Mouse (Mus musculus) limb, embryonic 12.5 days (tissue): ENCODE results near the gene Timp2. TPM values are rescaled to one million over a fixed set of nuclear protein-coding genes. Genes with fewer than 3 reads are reported as not detected.
A peak's percentile ranks its signal among the peaks of the same experiment; 100 is the strongest.

ENCODE experiments used
- ATAC-seq: fragments of 200-750 bp; cut with Nextera tagmentation; 2 replicates; pipeline ENCODE4 v1.8.0; 2017; ENCODE audit warnings: low read depth, moderate TSS enrichment; ENCODE audit not compliant: insufficient number of reproducible peaks, insufficient read depth, low FRiP score, low TSS enrichment
- H3K27ac ChIP-seq: fragments of 300-500 bp; sonication (generic); 2 replicates; pipeline ENCODE4 v1.5.1; 2016; ENCODE audit warnings: mild to moderate bottlenecking, moderate library complexity
- H3K27me3 ChIP-seq: fragments of 300-500 bp; sonication (generic); 2 replicates; pipeline ENCODE4 v1.6.1; 2016; ENCODE audit warnings: mild to moderate bottlenecking, moderate library complexity
- H3K36me3 ChIP-seq: fragments of 300-500 bp; sonication (generic); 2 replicates; pipeline ENCODE4 v1.6.1; 2016; ENCODE audit warnings: mild to moderate bottlenecking, moderate library complexity
- H3K4me1 ChIP-seq: fragments of 300-500 bp; sonication (generic); replicated peaks from 2 replicates; pipeline ENCODE4 v1.6.1; 2016
- H3K4me2 ChIP-seq: fragments of 300-500 bp; sonication (generic); 2 replicates; pipeline ENCODE4 v1.6.1; 2016; ENCODE audit warnings: mild to moderate bottlenecking, moderate library complexity
- H3K4me3 ChIP-seq: fragments of 300-500 bp; sonication (generic); replicated peaks from 2 replicates; pipeline ENCODE4 v1.5.1; 2016; ENCODE audit warnings: mild to moderate bottlenecking
- H3K9ac ChIP-seq: fragments of 300-500 bp; sonication (generic); replicated peaks from 2 replicates; pipeline ENCODE4 v1.6.1; 2016; ENCODE audit warnings: mild to moderate bottlenecking, moderate library complexity
- H3K9me3 ChIP-seq: fragments of 300-500 bp; sonication (generic); 2 replicates; pipeline ENCODE4 v1.6.1; 2016; ENCODE audit warnings: mild to moderate bottlenecking, moderate library complexity
- WGBS: fragments of 180-500 bp; shearing (Covaris S2); methylation state at CpG from one replicate; pipeline ENCODE4 v1.1.7; 2016; 5-methylcytosine and 5-hydroxymethylcytosine counted together
- polyA plus RNA-seq: library from polyadenylated mRNA; unstranded; fragments of >200 nt; fragmentation: Nextera tagmentation; extraction: Ambion mirVana; gene quantifications from 2 replicates; pipeline ENCODE4 v1.2.1, GENCODE M21; 2016

Gene Timp2
- polyA plus RNA-seq, result 77.6 and 91.3 TPM in 2 replicates

DNA sequence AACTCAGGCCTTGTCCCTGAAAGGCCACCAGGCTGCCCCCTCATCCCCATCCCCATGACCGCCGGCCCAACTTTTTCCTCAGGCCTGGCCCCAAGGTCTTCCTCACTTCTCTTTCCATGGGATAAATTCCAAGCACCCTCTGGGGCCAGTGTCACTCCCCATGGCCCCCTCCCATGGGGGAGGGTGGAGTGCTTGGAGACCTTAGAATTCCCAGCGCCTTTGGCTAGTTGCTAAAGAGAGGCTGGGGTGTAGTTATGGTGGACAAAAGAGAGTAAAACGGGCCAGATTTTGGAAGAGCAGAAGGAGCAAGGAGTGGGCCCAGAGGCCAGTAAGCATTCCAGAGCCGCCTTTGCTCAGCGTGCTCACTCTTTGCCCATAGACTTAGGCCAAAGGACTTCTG lies at the start of gene Timp2:
Timp2 (minus strand) TSS at position 101 of the 400 bp plus-strand sequence.
- Histone ChIP-seq H3K9ac (peak within 1 kb of the TSS; percentile 98), H3K4me1 (peaks cover 42% of the 10 kb centered on the region), H3K9me3 (no peaks in the 10 kb centered on the region), H3K27me3 (no peaks in the 10 kb centered on the region; the same call in 1 of the 2 replicates), H3K27ac (peak within 1 kb of the TSS; percentile 95), H3K4me3 (peak within 1 kb of the TSS; percentile 88), H3K4me2 (peak within 1 kb of the TSS; percentile 85), H3K36me3 (peaks cover 17% of the 10 kb centered on the region)
- WGBS, result 35% methylated on average over 6 of the region's 6 CpGs
- no peak for ATAC-seq

DNA sequence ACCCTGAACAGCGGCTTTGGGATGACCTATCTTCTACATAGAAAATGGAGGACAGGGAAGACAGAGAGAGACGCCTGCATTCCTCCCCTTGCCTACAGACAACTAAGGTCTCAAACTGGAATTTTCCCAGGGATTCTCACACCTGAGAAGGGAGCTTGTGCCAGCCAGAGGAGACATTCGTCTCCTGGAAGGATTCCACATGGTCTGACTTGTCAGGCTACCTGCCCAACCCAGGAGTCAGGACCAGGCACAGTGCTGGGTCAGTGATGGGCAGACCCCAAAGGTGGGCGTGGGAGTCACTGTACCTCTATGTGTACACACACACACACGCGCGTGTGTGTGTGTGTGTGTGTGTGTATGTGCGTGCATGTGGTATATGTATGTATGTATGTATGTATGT lies 49.8 kb upstream of the Timp2 start:
- Histone ChIP-seq H3K4me3 (no peak overlapping the region), H3K27ac (no peak overlapping the region), H3K4me1 (peaks cover 20% of the 10 kb centered on the region), H3K27me3 (no peaks in the 10 kb centered on the region), H3K4me2 (no peak overlapping the region), H3K9ac (no peak overlapping the region), H3K9me3 (no peaks in the 10 kb centered on the region), H3K36me3 (peaks cover 55% of the 10 kb centered on the region)
- no peak for ATAC-seq
- WGBS, result 93% methylated on average over 8 of the region's 8 CpGs

DNA sequence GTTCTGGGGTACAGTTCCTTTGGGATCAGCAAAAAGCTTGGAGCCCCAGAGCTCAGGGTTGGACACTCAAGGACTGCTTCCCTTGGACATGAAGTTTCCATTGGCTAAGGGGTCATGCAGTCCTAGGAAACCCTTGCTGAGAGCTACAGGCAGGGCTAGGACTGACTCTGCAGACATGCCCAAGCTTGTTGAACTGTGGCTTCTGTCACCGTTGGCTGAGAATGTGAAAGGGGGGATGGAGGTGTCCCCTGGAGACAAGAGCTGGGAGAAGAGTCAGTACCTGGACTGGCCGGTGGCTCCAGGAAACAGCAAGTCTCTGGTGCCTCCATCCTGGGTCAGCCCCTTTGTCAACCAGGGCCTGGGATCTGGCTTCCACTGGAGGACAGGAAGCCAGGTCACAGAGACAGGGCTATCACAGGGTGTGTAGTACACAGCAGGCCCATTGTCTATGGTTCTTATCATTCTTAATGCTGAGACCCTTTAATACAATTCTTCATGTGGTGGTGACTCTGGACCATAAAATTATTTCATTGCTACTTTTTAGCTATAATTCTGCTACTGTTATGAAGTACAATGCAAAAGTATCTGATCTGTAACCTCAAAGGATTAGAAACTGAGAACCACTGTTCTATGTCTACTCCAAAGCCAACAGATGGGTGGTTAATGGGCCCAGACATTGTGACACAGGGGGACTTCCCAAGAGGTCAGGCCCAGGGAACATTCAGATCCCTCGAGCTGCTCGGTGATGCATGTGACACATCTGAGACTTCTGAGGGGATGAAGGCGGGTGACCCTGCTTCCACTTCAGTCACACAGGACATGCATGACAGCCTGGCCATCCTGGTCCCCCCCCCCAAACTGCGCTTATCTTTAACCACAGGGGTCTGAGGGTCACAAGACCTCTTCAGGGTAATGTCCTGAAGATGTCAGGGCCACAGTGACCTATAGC lies 48.7 kb upstream of the Timp2 start:
- WGBS, result 79% methylated on average over 6 of the region's 6 CpGs
- no peak overlapping the region for H3K27ac ChIP-seq
- H3K4me3 ChIP-seq, result no peak overlapping the region
- H3K4me2 ChIP-seq, result no peak overlapping the region
- H3K27me3 ChIP-seq, result no peaks in the 10 kb centered on the region
- no peak overlapping the region for H3K9ac ChIP-seq
- ATAC-seq, result no peak
- peaks cover 28% of the 10 kb centered on the region for H3K4me1 ChIP-seq
- H3K9me3 ChIP-seq, result no peaks in the 10 kb centered on the region
- H3K36me3 ChIP-seq, result peaks cover 44% of the 10 kb centered on the region

DNA sequence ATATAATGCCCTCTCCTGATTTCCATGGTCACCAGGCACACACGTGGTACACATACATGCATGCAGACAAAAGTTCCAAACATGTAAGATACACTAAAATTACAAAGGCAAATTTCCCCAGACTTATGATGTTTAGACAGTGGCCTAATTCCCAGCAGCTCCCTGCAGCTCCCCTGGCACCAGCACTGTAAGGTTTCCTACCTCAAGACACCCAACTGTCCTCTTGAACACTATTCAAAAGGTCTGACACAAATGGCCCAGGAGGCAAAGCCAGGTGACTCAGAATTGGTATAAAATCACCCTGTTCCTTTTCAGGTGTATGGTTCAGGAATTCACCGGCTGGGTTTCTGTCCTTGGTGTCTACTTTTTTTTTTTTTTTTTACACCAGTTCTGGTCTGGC lies 47.6 kb upstream of the Timp2 start:
- WGBS, result 91% methylated on average over 2 of the region's 2 CpGs

DNA sequence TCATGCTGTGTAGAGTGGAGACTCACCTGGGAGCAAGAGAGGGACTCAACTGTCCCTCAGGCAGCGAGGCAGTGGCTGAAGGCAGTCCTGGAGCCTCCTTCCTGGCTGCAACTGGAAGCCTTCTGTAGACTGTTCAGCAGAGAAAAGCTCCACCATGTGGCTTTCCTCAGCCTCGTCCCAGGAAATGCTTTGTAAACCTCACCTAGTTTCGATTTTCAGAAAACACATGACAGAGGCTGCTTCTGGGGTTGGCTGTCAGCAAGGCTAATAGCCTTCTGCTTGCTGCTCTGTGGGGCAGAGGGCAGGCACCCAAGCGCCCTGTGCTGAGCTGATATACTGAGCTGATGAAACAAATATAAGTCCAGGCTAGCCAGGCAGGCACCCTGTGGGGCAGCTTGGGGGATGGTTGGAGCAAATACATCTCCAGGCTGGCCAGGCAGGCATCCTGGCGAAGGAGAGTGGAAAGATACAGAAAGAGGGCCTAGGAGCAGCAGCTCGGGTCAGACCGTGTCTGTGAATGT lies 46.3 kb upstream of the Timp2 start, which contains the start of gene Lgals3bp:
Lgals3bp (minus strand) TSS at position 333 of the 521 bp plus-strand sequence.
- peak within 1 kb of the TSS; percentile 23; the same call in 1 of the 2 replicates for H3K9ac ChIP-seq
- peaks cover 33% of the 10 kb centered on the region for H3K4me1 ChIP-seq
- H3K9me3 ChIP-seq, result no peaks in the 10 kb centered on the region
- H3K27ac ChIP-seq, result peak within 1 kb of the TSS; percentile 87
- peak within 1 kb of the TSS; percentile 8; the same call in 1 of the 2 replicates for H3K4me2 ChIP-seq
- no peaks in the 10 kb centered on the region for H3K27me3 ChIP-seq
- H3K4me3 ChIP-seq, result no peak within 1 kb of the TSS
- WGBS, result 38% methylated on average over 7 of the region's 7 CpGs
- ATAC-seq, result 0 out of 2 replicates have a peak, but pooled peaks have one; percentile 7
- H3K36me3 ChIP-seq, result peaks cover 20% of the 10 kb centered on the region

More for the DNA sequence above, 47.6 kb upstream of the Timp2 start:
- Histone ChIP-seq H3K9ac (no peak overlapping the region), H3K27me3 (no peaks in the 10 kb centered on the region), H3K27ac (no peak overlapping the region), H3K4me1 (peaks cover 28% of the 10 kb centered on the region), H3K36me3 (peaks cover 33% of the 10 kb centered on the region), H3K9me3 (no peaks in the 10 kb centered on the region), H3K4me3 (no peak overlapping the region), H3K4me2 (no peak overlapping the region)
- no peak for ATAC-seq

DNA sequence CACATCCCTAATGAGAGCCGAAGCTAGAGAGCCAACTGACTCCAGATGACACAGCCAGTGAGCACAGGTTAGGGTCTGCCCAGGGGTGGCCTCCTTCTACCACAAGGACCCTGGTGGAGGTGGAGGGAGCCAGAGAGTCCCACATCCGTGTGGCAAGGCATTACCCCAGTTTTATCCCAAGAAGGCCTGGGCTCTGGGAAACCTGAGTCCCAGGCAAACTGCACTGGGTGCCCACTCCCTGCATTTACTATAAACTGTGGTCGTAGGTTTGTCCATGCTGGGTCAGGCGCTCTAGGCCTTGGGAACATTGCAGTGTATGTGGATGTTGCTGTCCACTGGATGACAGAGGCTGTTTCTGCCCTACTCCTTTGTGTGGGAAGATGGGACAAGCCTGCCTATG lies 45.7 kb upstream of the Timp2 start:
- peaks cover 33% of the 10 kb centered on the region for H3K4me1 ChIP-seq
- H3K27me3 ChIP-seq, result no peaks in the 10 kb centered on the region
- peak overlapping the region; percentile 8; the same call in 1 of the 2 replicates for H3K4me2 ChIP-seq
- H3K36me3 ChIP-seq, result peaks cover 15% of the 10 kb centered on the region
- no peak overlapping the region for H3K4me3 ChIP-seq
- peak; percentile 30; the same call in 1 of the 2 replicates for ATAC-seq
- H3K9me3 ChIP-seq, result no peaks in the 10 kb centered on the region
- 68% methylated on average over 4 of the region's 4 CpGs for WGBS
- H3K27ac ChIP-seq, result peak overlapping the region; percentile 87
- no peak overlapping the region for H3K9ac ChIP-seq

DNA sequence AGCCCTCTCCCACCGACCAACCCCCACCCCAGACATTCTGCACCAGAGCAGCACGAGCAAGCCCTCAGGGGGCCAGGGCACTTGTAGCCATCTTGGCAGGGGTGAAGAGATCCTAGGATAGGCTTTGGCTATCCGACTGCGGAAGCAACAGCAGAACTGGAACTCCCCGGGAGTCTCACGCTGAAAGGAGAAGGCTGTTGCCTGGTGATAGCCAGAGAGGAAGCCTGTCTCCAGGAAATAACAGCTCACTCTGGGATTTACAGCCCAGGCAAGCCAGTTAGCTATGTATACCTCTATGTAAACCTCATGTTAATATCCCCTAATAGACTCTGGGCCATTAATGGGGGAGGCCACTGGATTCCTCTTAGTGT lies 45.0 kb upstream of the Timp2 start:
- peaks cover 14% of the 10 kb centered on the region for H3K36me3 ChIP-seq
- ATAC-seq, result peak; percentile 23; the same call in 1 of the 2 replicates
- peaks cover 33% of the 10 kb centered on the region for H3K4me1 ChIP-seq
- H3K9ac ChIP-seq, result no peak overlapping the region
- peaks cover 6% of the 10 kb centered on the region; the same call in 1 of the 2 replicates for H3K9me3 ChIP-seq
- peak overlapping the region; percentile 32 for H3K4me2 ChIP-seq
- H3K4me3 ChIP-seq, result no peak overlapping the region
- H3K27ac ChIP-seq, result peak overlapping the region; percentile 87
- 18% methylated on average over 6 of the region's 6 CpGs for WGBS
- H3K27me3 ChIP-seq, result no peaks in the 10 kb centered on the region

DNA sequence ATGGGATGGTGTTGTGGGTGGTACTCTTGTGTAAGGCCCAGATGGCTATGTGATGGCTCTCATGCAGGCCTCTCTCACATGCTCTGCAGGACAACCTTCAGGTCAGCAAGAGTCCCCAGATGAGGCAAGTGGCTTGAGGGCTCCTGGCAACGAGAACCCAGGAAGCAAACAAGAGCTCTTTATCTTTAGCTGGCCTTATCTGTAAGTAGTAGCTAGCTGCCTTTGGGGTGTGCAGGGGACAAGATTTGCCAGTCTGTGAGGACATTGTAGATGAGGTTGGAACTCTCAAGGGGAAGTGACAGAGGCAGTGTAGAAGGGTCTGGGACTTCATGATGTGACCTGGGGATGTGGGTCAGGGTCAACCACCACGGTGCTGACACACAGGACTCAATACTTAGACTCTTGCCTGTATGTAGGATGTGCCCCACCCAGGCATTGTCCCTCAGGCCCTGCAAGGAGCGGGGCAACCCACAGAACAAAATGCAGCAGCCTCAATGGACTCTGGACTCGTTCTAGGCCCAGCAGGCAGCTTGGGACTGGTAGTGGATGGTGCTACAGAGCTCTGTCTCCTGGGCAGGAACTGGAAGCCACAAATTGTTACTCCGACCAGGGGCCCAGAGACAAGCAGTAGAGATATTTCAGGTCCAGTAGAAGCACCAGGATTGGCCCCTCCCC lies 44.5 kb upstream of the Timp2 start:
- Histone ChIP-seq H3K9me3 (peaks cover 6% of the 10 kb centered on the region; the same call in 1 of the 2 replicates), H3K4me1 (peaks cover 33% of the 10 kb centered on the region), H3K27me3 (no peaks in the 10 kb centered on the region), H3K36me3 (peaks cover 9% of the 10 kb centered on the region; the same call in 1 of the 2 replicates), H3K27ac (peak overlapping the region; percentile 87), H3K4me2 (peak overlapping the region; percentile 32), H3K4me3 (no peak overlapping the region), H3K9ac (no peak overlapping the region)
- no peak for ATAC-seq
- WGBS, result 74% methylated on average over 5 of the region's 5 CpGs

DNA sequence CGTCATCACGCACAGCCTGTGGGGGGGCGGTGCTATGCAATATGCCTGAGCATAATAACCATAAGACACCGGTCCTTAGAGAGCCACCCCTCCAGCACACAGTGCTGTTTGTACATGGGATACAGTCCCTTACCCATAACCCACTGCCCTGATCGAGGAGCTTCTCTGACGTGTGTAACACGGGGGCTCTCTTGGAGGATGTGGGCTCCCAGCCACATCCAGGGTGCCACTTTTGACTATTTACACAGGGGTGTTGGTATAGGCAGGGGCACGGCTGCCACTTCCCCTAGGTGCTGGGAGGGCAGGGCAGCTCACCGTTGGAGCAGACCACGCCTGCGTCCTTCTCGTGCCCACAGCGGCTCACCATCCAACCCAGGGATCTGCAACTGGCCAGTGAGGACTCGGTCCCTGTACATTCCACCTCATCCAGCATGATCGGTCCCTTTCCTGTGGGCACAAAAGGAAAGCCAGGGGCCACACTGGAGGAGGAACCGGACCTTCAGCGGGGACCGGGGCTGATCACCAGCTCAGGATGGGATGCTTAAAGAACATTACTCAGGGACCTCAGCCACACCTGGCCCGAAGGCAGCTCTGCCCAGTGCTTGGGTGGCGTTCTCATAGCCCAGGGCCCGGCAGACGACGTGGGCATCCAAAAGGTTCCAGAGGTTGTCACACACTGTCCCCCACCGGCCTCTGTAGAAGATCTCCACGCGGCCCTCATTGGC lies 42.4 kb upstream of the Timp2 start:
- no peaks in the 10 kb centered on the region for H3K27me3 ChIP-seq
- H3K4me2 ChIP-seq, result no peak overlapping the region
- 0 out of 2 replicates have a peak, but pooled peaks cover 7% of the 10 kb centered on the region for H3K36me3 ChIP-seq
- H3K4me1 ChIP-seq, result peaks cover 36% of the 10 kb centered on the region
- H3K9ac ChIP-seq, result no peak overlapping the region
- ATAC-seq, result no peak
- no peak overlapping the region for H3K27ac ChIP-seq
- WGBS, result 91% methylated on average over 26 of the region's 26 CpGs
- no peak overlapping the region for H3K4me3 ChIP-seq
- H3K9me3 ChIP-seq, result peaks cover 6% of the 10 kb centered on the region; the same call in 1 of the 2 replicates

DNA sequence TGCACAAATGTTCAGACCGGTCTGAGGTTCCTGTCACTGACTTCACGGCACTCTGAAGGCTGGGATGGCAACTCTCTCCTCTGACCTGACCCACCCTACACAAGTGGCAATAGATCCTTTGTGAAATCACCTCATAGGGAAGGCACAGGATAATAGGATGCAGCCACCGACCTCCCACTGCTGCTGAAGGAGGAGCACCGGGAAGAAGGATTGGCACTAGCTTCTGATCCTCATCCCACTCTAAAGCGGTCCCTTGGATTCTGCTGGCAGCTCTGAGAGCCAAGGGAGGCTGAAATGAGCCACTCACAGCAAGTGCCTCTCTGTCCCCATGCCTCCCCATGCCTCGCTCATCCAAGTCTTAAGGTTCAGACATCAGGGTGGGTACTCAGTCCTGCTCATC lies 39.0 kb upstream of the Timp2 start:
- Histone ChIP-seq H3K9ac (0 out of 2 replicates have a peak overlapping the region, but pooled peaks have one; percentile 31), H3K4me1 (peaks cover 8% of the 10 kb centered on the region; the same call in 1 of the 2 replicates), H3K9me3 (peaks cover 6% of the 10 kb centered on the region; the same call in 1 of the 2 replicates), H3K4me3 (no peak overlapping the region), H3K36me3 (0 out of 2 replicates have a peak, but pooled peaks cover 7% of the 10 kb centered on the region), H3K27me3 (no peaks in the 10 kb centered on the region), H3K4me2 (no peak overlapping the region), H3K27ac (no peak overlapping the region)
- ATAC-seq, result no peak
- WGBS, result 67% methylated on average over 6 of the region's 6 CpGs
